Mouse (Mus musculus) limb, embryonic 15.5 days (tissue): ENCODE measurements around the gene Tspoap1. TPM values are rescaled to one million over a fixed set of nuclear protein-coding genes. Genes with fewer than 3 reads are reported as not detected.

ENCODE experiments used
- microRNA counts: library from miRNA; unstranded; fragments of <30 nt; microRNA quantifications from one replicate; lab custom pipeline; 2016
- microRNA-seq: library from miRNA; unstranded; fragments of <30 nt; microRNA quantifications from one replicate; pipeline ENCODE4, GENCODE M21; 2016
- polyA plus RNA-seq: library from polyadenylated mRNA; unstranded; fragments of >200 nt; fragmentation: Nextera tagmentation; extraction: Ambion mirVana; gene quantifications from 2 replicates; pipeline ENCODE4 v1.2.1, GENCODE M21; 2015

Gene Tspoap1
- polyA plus RNA-seq, 1 experiment from 2014 or later, result 1.4 TPM

MicroRNAs within 50 kb of the gene (microRNA counts, 519-probe panel; counts per million panel counts)
- microRNA mmu-miR-142-3p (lab: Ali Mortazavi, UCI) (3,356 counts per million, percentile 79 among the panel's probes with 10 or more counts), microRNA mmu-miR-142-5p (lab: Ali Mortazavi, UCI) (3,164 counts per million, percentile 74 among the panel's probes with 10 or more counts)

Small RNAs within 50 kb of the gene (microRNA-seq; reads per million reads assigned to microRNA genes)
- not detected for gene Mir142
- not detected for gene Mir142b

Other genes with a start within 250 kb of the Tspoap1 start
- gene Gm11492, start 193.9 kb upstream of the Tspoap1 start, polyA plus RNA-seq, result not detected in 2 replicates
- 25.5 and 46.6 TPM in 2 replicates for gene Sept4, start 191.6 kb upstream of the Tspoap1 start, polyA plus RNA-seq
- 25.9 and 27.9 TPM in 2 replicates for gene Mtmr4, start 168.4 kb upstream of the Tspoap1 start, polyA plus RNA-seq
- 0.14 and 0.22 TPM in 2 replicates for gene Hsf5, start 143.4 kb upstream of the Tspoap1 start, polyA plus RNA-seq
- 7.8 and 9.3 TPM in 2 replicates for gene Rnf43, start 97.8 kb upstream of the Tspoap1 start, polyA plus RNA-seq
- 135 and 155 TPM in 2 replicates for gene Supt4a, start 23.0 kb upstream of the Tspoap1 start, polyA plus RNA-seq
- gene Mpo, start 33.0 kb downstream of the Tspoap1 start, polyA plus RNA-seq, result 1.1 and 1.5 TPM in 2 replicates
- gene Lpo, start 67.7 kb downstream of the Tspoap1 start, polyA plus RNA-seq, result 0.11 and 0.12 TPM in 2 replicates
- 15.5 and 16.8 TPM in 2 replicates for gene Mks1, start 92.7 kb downstream of the Tspoap1 start, polyA plus RNA-seq
- 0.10 and 0.29 TPM in 2 replicates for gene Epx, start 115.0 kb downstream of the Tspoap1 start, polyA plus RNA-seq
- not detected in 2 replicates for gene Olfr462, start 131.7 kb downstream of the Tspoap1 start, polyA plus RNA-seq
- gene Olfr463, start 136.8 kb downstream of the Tspoap1 start, polyA plus RNA-seq, result not detected in 2 replicates
- not detected in 2 replicates for gene Olfr464, start 160.4 kb downstream of the Tspoap1 start, polyA plus RNA-seq
- gene Dynll2, start 227.0 kb downstream of the Tspoap1 start, polyA plus RNA-seq, result 14.8 and 17.0 TPM in 2 replicates